Mouse (Mus musculus): ENCODE data around the gene Vav2. TPM values are rescaled to one million over a fixed set of nuclear protein-coding genes. Genes with fewer than 3 reads are reported as not detected.
A peak's percentile ranks its signal among the peaks of the same experiment; 100 is the strongest.

Gene Vav2
- total and polyA plus RNA-seq, 3 experiments: 3.5 to 7.2 (median 6.9) TPM

- TF ChIP-seq CTCF (IDR thresholded peaks at IDR 0.05; ENCODE audit: low read depth, low read length) (no peak), GATA2 (IDR thresholded peaks at IDR 0.05; ENCODE audit: borderline replicate concordance, low read depth, low read length) (no peak)
Measured at GRCm38 (mm10) chr2:27443450-27443708, 16.5 kb upstream of the Vav2 start.

DNA sequence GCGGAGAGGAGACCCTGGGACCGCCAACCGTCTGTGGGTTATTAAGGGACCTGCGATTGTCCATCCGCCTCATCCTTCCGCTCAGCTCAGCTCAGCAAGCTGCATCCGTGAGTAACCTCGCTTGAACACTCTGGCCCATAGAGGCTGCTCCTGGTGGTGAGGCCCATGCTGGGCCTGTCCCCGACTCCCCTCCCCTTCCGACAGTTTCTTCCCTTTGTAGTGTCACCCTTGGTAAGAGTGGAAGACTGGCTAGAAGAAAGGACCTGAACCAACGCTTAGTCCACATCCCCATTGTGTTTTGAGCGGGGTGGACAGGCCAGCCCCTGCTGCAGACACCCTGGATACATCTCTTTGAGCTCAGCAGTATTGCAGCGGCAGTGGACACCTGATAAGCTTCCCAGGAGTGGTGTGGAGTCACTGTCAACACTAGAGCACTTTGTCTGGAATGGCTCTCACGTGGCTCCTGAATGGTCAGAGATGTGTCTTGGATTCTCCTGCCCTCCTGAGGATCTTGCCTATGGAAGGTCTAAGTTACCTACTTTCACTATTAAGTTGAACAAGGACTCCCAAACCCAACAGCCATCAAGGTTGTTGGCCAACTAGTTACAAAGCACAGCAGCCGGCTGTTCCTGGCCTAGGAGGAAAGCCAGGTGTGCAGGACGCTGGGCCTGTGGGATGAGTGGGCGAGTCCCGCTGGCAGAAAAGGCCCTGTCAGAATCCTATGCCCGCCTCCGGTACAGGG is 16.0 kb upstream of the Vav2 start:
- DNase-seq (ENCODE audit: low spot score) (no peak), ATAC-seq (ENCODE audit: extremely low read depth, insufficient number of reproducible peaks, low FRiP score, poor library complexity, severe bottlenecking) (no peak)
- TF ChIP-seq GATA2 (IDR thresholded peaks at IDR 0.05; ENCODE audit: borderline replicate concordance, low read depth, low read length) (no peak), CTCF (IDR thresholded peaks at IDR 0.05; ENCODE audit: low read depth, low read length) (no peak), TAL1 (conservative IDR thresholded peaks at IDR 0.05; ENCODE audit: low read depth, low read length) (no peak), GATA1 (IDR thresholded peaks at IDR 0.05; ENCODE audit: borderline replicate concordance, low read length) (no peak), POLR2AphosphoS5 (IDR thresholded peaks at IDR 0.05; ENCODE audit: insufficient replicate concordance, low read depth, low read length) (no peak)
- peaks cover 7% of the 10 kb centered on the region for H3K27me3 ChIP-seq (ENCODE audit: insufficient read depth, low read length)
- H3K4me1 ChIP-seq (ENCODE audit: insufficient read depth, low read depth, low read length): peaks cover 28% of the 10 kb centered on the region
- peaks cover 53% of the 10 kb centered on the region for H3K36me3 ChIP-seq (replicated peaks)
- no peaks in the 10 kb centered on the region for H3K9me3 ChIP-seq (replicated peaks)
- peak overlapping the region; percentile 73 for H3K4me3 ChIP-seq (ENCODE audit: low read depth, low read length)

More at GRCm38 (mm10) chr2:27443450-27443708, 16.5 kb upstream of the Vav2 start:
- peaks cover 23% of the 10 kb centered on the region for H3K4me1 ChIP-seq (ENCODE audit: insufficient read depth, low read depth, low read length)
- H3K4me3 ChIP-seq (ENCODE audit: low read depth, low read length): no peak overlapping the region
- peaks cover 58% of the 10 kb centered on the region for H3K36me3 ChIP-seq (replicated peaks)
- ATAC-seq (ENCODE audit: extremely low read depth, insufficient number of reproducible peaks, low FRiP score, poor library complexity, severe bottlenecking) (no peak), DNase-seq (ENCODE audit: low spot score) (no peak)
- H3K9me3 ChIP-seq (replicated peaks): no peaks in the 10 kb centered on the region
- peaks cover 7% of the 10 kb centered on the region for H3K27me3 ChIP-seq (ENCODE audit: insufficient read depth, low read length)

DNA sequence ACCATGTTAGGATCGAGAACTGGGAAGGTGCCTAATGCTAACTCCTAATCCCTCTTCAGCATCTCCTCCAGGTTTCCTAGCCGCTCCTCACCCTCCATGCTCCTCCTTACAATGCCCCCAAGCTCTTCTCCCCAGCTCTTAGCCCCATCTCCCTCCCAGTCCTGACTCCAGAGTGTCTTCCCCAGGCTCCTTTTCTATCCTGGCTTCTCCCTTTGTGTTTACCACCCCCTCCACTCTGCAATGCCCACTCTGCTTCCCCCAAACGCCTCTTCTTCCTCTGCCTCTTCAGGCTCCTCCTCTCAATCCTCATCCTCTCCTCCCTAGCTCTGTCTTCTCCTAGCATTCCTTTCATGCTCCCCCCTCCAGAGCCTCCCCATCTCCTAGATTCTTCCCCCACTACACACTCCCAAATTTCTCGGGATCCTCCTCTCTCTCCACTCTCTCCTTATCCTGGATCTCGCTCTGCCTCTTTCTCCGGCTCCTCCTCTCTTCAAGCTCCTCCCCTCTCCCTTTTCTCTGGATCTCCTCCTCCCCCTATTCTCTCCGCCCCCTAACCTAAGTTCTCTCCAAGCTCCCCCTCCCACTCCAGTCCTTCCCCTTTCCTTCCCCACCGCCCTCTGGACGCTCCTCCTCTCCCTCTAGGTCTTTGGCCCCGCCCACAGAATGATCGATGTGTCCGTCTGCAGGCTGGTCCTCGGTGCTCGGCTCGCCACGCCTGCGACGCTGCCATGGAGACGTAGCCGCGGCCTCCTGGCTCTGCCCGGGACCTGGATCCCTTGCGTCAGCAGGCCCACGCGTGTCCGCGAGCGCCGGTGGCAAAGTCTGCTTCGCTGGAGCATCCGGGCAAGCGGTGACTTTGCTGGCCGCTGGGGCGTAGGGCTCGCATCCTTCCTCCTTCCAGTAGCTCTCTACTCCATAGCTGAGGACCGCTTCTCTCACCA is 15.2 kb upstream of the Vav2 start, which contains the start of gene Brd3os:
Gene Brd3os (plus strand): TSS at position 558 of the 941 bp plus-strand sequence.
- no peaks in the 10 kb centered on the region for H3K9me3 ChIP-seq (replicated peaks)
- TF ChIP-seq CTCF (IDR thresholded peaks at IDR 0.05; ENCODE audit: low read depth, low read length): no peak
- no peak for TF ChIP-seq GATA1 (IDR thresholded peaks at IDR 0.05; ENCODE audit: borderline replicate concordance, low read length)
- TF ChIP-seq GATA2 (IDR thresholded peaks at IDR 0.05; ENCODE audit: borderline replicate concordance, low read depth, low read length): no peak
- TF ChIP-seq TAL1 (conservative IDR thresholded peaks at IDR 0.05; ENCODE audit: low read depth, low read length): no peak
- no peak for TF ChIP-seq POLR2AphosphoS5 (IDR thresholded peaks at IDR 0.05; ENCODE audit: insufficient replicate concordance, low read depth, low read length)
- H3K36me3 ChIP-seq (replicated peaks): peaks cover 45% of the 10 kb centered on the region
- DNase-seq (ENCODE audit: low spot score) (peak; percentile 79), ATAC-seq (ENCODE audit: extremely low read depth, insufficient number of reproducible peaks, low FRiP score, poor library complexity, severe bottlenecking) (peak; percentile 87)
- peaks cover 7% of the 10 kb centered on the region for H3K27me3 ChIP-seq (ENCODE audit: insufficient read depth, low read length)
- peaks cover 32% of the 10 kb centered on the region for H3K4me1 ChIP-seq (ENCODE audit: insufficient read depth, low read depth, low read length)
- H3K4me3 ChIP-seq (ENCODE audit: low read depth, low read length): peak within 1 kb of the TSS; percentile 73

GRCm38 (mm10) chr2:27438281-27438680 is 11.4 kb upstream of the Vav2 start:
- no peak for ATAC-seq (ENCODE audit: extremely low read depth, insufficient number of reproducible peaks, low FRiP score, poor library complexity, severe bottlenecking)
- H3K4me3 ChIP-seq (ENCODE audit: low read depth, low read length): no peak overlapping the region

DNA sequence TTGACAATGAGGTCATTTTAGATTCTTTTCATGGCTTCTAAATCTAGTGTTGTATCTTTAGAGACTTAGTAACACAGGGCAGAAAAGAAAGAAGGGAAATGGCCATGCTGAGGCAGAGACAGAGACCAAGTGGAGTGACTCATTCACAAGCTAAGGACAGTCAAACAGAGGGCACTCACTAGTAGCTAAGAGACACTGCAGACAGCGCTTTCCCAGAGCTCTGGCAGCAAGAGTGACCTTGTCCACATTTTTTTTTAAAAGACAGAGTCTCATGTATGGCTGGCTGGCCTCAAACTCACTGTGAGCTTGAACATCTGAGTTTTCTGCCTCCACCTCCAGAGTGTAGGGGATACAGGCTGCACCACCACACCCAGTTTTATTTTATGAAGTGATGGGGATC is 11.0 kb upstream of the Vav2 start:
- DNase-seq (ENCODE audit: low spot score): no peak
- ATAC-seq (ENCODE audit: extremely low read depth, insufficient number of reproducible peaks, low FRiP score, poor library complexity, severe bottlenecking): no peak
- no peak overlapping the region for H3K4me3 ChIP-seq (ENCODE audit: low read depth, low read length)

More at GRCm38 (mm10) chr2:27438281-27438680, 11.4 kb upstream of the Vav2 start:
- TF ChIP-seq GATA1 (IDR thresholded peaks at IDR 0.05; ENCODE audit: borderline replicate concordance, low read length) (no peak), TAL1 (conservative IDR thresholded peaks at IDR 0.05; ENCODE audit: low read depth, low read length) (no peak), CTCF (IDR thresholded peaks at IDR 0.05; ENCODE audit: low read depth, low read length) (no peak), GATA2 (IDR thresholded peaks at IDR 0.05; ENCODE audit: borderline replicate concordance, low read depth, low read length) (no peak), POLR2AphosphoS5 (IDR thresholded peaks at IDR 0.05; ENCODE audit: insufficient replicate concordance, low read depth, low read length) (no peak)
- peak; percentile 46 for DNase-seq (ENCODE audit: low spot score)
- H3K27me3 ChIP-seq (ENCODE audit: insufficient read depth, low read length): peaks cover 29% of the 10 kb centered on the region
- H3K9me3 ChIP-seq (replicated peaks): no peaks in the 10 kb centered on the region
- peaks cover 35% of the 10 kb centered on the region for H3K4me1 ChIP-seq (ENCODE audit: insufficient read depth, low read depth, low read length)
- peaks cover 7% of the 10 kb centered on the region for H3K36me3 ChIP-seq (replicated peaks)

DNA sequence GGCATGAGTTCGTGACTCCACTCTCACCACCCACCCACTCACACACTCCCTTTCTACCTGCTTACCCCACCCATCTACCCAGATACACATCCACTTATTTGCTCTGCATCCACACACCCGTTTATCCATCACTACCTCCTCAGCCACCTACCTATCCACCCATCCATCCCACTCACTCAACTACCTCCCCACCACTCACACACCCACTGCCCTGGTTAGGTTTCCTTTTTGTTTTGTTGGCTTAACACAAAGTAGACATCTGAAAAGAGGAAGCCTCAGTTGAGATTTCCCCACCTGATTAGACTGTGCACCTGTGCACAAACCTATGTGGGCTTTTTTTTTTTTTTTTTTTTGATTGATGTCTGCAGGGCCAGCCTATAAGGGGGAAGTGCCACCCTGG is 5.8 kb upstream of the Vav2 start:
- H3K9me3 ChIP-seq (replicated peaks): no peaks in the 10 kb centered on the region
- no peaks in the 10 kb centered on the region for H3K36me3 ChIP-seq (replicated peaks)
- TF ChIP-seq TAL1 (conservative IDR thresholded peaks at IDR 0.05; ENCODE audit: low read depth, low read length): no peak
- no peak for TF ChIP-seq CTCF (IDR thresholded peaks at IDR 0.05; ENCODE audit: low read depth, low read length)
- TF ChIP-seq POLR2AphosphoS5 (IDR thresholded peaks at IDR 0.05; ENCODE audit: insufficient replicate concordance, low read depth, low read length): no peak
- no peak for TF ChIP-seq GATA1 (IDR thresholded peaks at IDR 0.05; ENCODE audit: borderline replicate concordance, low read length)
- TF ChIP-seq GATA2 (IDR thresholded peaks at IDR 0.05; ENCODE audit: borderline replicate concordance, low read depth, low read length): no peak
- peaks cover 16% of the 10 kb centered on the region for H3K4me1 ChIP-seq (ENCODE audit: insufficient read depth, low read depth, low read length)
- no peak overlapping the region for H3K4me3 ChIP-seq (ENCODE audit: low read depth, low read length)
- ATAC-seq (ENCODE audit: extremely low read depth, insufficient number of reproducible peaks, low FRiP score, poor library complexity, severe bottlenecking): no peak
- peaks cover 40% of the 10 kb centered on the region for H3K27me3 ChIP-seq (ENCODE audit: insufficient read depth, low read length)
- no peak for DNase-seq (ENCODE audit: low spot score)

More for the DNA sequence above, 11.0 kb upstream of the Vav2 start:
- TF ChIP-seq GATA2 (IDR thresholded peaks at IDR 0.05; ENCODE audit: borderline replicate concordance, low read depth, low read length) (no peak), GATA1 (IDR thresholded peaks at IDR 0.05; ENCODE audit: borderline replicate concordance, low read length) (no peak), POLR2AphosphoS5 (IDR thresholded peaks at IDR 0.05; ENCODE audit: insufficient replicate concordance, low read depth, low read length) (no peak), TAL1 (conservative IDR thresholded peaks at IDR 0.05; ENCODE audit: low read depth, low read length) (no peak), CTCF (IDR thresholded peaks at IDR 0.05; ENCODE audit: low read depth, low read length) (no peak)
- H3K36me3 ChIP-seq (replicated peaks): peaks cover 3% of the 10 kb centered on the region
- peaks cover 29% of the 10 kb centered on the region for H3K27me3 ChIP-seq (ENCODE audit: insufficient read depth, low read length)
- no peaks in the 10 kb centered on the region for H3K9me3 ChIP-seq (replicated peaks)
- H3K4me1 ChIP-seq (ENCODE audit: insufficient read depth, low read depth, low read length): peaks cover 31% of the 10 kb centered on the region
